Mouse (Mus musculus) brain, embryonic 14.5 days (tissue): ENCODE measurements around the gene Ccdc106.

Source experiments
- CTCF ChIP-seq: fragments of 200-500 bp; IDR thresholded peaks from 2 replicates; pipeline ENCODE4 v1.5.1; 2012; ENCODE audit warnings: inconsistent platforms, mild to moderate bottlenecking, moderate library complexity, borderline replicate concordance; ENCODE audit not compliant: insufficient read depth, insufficient read length; ENCODE audit errors: extremely low read depth
- POLR2A ChIP-seq: fragments of 200-500 bp; IDR thresholded peaks from 2 replicates; pipeline ENCODE4 v1.6.1; 2012; ENCODE audit warnings: mild to moderate bottlenecking, inconsistent platforms, borderline replicate concordance; ENCODE audit not compliant: poor library complexity, insufficient read depth, insufficient read length, severe bottlenecking; ENCODE audit errors: extremely low read depth

- no peak for TF ChIP-seq POLR2A
- no peak for TF ChIP-seq CTCF
Measured at GRCm38 (mm10) chr7:5101066-5101663, 80.8 kb downstream of the Ccdc106 start.
